Mouse (Mus musculus) heart, postnatal 10 days (tissue): ENCODE measurements at regions not wholly inside any gene's neighbourhood (a gene's known extent, or its start where the extent isn't known, plus 50 kb on each side); places are given as distances from the start of the nearest gene placed in this dataset.
"Not testable (repeated sequence)": the region's sequence is repeated elsewhere in the genome, so short reads cannot be mapped to it uniquely, and the experiment has no call there.

Source experiments
- DNase-seq, 2 experiments: peaks; one replicate each; pipeline ENCODE4 v3.0.0; 2021
- intact Hi-C: fragments of 180-260 bp; cut with DNase I; formaldehyde crosslinking; loops from one replicate; pipeline ENCODE4 v1.15.1; 2025

- no peak for DNase-seq
- intact Hi-C loops, result no loop called here
These were observed 213.9 kb downstream of the 3100002H09Rik start for GRCm38 (mm10) chr4:124396566-124397283.

GRCm38 (mm10) chr4:124395966-124396395 is 214.6 kb downstream of the 3100002H09Rik start:
- DNase-seq, result peak; percentile 37 to 52
- intact Hi-C loops, result no loop called here

DNA sequence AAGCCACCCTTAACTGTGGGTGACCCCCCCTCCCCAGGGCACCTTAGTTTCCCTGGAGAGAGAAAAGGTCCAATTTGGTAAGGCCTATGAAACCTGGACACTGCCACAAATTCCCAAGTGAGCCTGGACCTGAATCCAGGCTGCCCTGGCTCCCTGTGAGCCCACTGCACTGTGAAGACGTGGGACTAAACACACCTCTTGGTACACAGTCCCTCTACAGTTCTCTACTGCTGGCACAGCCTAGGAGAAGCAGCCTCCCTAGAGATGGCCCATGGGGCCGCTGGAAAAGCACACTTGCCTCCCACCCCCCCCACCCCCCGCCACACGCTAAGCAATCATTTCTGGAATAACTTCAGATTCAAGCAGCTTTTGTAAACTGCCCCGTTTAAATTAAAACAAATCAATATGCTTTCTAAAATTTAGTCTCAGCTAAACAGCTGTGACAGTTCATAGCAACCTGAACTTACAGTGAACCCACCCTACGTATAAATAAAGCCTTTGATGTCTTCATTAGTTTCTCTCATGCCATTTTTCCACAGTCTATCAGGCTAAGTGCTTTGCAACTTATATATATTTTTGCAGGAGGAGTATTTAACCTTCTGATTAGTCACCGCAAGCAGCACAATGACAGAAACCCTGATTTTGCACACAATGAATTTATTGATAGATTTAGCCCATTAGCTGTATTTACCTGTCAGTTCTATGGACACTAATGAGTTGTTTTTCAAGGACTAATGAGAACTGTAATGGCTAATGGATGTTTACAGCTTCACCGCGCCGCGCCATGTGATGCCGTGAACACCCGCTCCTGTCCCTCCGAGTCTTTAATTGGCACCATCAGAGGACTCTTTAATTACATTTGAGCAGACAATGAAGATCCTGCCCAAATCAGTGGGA is 215.3 kb downstream of the 3100002H09Rik start:
- intact Hi-C loops, result no loop called here
- no peak for DNase-seq

GRCm38 (mm10) chr4:124393595-124393994 is 217.0 kb downstream of the 3100002H09Rik start:
- no peak for DNase-seq
- intact Hi-C loops, result no loop called here

GRCm38 (mm10) chr4:124389067-124389466 is 221.5 kb downstream of the 3100002H09Rik start:
- no peak for DNase-seq
- intact Hi-C loops, result no loop called here

DNA sequence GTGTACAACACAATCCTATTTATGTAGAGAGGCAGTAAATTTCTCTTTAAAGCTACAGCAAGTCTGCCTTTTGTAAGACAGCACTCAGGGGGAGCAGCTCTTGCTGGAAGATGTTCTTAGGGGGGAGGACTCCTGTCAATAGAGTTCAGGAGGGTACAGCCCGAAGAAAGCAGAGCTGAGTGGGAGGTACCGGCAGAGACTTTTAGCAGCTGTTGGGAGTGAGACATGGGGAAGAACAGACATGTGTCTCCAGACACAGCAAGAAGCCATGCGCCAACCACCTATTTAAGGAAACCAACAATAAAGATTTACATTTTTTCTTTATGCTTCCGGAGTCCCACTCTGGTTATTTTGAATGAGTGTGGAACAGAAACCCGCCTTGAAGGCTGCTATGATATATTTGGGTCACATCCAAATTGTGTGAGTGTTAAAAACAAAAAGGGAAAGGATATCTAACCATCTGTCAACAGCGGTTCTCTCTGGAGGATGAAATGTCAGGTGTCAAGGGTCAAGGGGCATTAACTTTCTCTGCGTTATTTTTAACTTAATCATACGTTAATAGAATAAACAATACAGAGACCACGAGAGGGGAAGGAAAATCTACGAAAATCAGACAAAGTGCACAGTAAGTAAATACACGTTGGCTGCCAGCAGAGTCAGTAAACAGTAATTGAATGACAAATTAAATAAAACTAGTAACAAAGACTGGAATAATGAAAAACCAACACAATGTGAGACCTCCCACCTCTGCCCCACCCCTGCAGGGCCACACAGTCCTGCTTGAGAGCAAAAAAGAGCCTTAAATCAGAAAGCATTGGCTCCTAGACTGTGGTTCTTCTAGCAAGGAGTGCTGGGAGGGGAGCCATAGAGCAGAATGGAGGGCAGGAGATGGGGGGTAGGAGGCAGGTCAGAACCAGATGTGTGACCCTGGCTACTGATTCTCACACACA is 225.2 kb downstream of the 3100002H09Rik start:
- intact Hi-C loops, result no loop called here
- no peak for DNase-seq

DNA sequence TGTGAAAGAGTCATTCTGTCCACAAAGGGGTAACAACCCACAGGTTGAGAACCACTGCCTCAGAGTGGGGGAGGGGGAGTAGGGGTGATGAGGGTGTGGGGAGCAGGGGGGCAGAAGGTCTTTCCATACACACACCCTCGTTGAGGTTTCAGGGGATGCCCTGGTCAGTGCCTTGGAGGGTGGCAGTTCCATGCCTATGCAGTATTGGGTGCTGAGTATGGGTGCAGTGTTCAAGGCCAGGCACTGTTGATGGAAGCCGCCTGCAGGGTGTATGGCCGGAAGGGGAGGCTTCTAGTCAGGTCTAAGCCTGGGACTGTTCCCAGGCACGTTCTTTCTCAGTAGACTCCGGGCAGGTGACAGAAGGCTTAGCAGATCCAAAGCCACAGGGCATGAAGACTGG is 234.1 kb downstream of the 3100002H09Rik start:
- DNase-seq, result no peak
- intact Hi-C loops, result no loop called here

- intact Hi-C loops, result no loop called here
- DNase-seq, result no peak
These were observed 235.0 kb downstream of the 3100002H09Rik start for GRCm38 (mm10) chr4:124375581-124375980.

DNA sequence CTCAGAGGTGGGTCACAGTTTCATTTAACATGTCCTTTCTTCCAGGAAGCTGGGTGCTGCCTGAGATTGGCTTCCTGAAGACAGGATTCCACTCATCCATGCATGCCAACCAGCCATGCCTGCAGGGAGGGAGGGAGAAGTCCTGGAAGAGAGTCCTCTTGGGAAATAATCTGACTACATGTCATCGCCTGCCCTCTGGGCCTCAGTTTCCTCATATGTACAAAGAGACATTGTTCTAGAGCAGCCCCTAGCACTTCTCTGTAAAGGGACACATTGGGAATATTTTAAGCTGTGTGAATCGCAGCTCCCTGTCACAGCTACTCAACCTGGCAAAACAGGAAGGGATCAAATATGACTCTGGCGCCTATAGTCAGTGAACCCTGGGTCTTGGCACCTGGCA is 241.8 kb downstream of the 3100002H09Rik start:
- intact Hi-C loops, result no loop called here
- DNase-seq, result no peak

DNA sequence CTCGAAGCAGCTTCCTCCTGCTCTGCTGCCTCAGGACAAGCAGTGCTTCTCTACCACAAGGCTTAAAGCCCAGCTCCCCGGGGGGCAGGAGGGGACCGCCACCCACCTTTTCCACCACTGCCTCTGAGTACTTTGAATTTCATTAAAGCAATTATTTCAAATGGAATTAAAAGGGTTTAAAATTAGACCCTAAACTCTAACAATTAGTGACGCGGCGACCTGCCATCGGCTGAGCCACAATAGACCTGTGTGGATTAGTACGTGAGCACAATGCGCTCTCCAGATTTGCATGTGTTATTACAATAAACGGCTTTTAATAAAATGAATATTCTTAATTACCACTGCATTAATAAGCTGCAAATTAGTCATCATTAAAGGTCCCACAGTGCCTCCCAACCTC is 242.5 kb downstream of the 3100002H09Rik start:
- no peak for DNase-seq
- intact Hi-C loops, result no loop called here

- DNase-seq, result no peak
- intact Hi-C loops, result no loop called here
These were observed 250.1 kb downstream of the 3100002H09Rik start for GRCm38 (mm10) chr4:124360578-124360908.

DNA sequence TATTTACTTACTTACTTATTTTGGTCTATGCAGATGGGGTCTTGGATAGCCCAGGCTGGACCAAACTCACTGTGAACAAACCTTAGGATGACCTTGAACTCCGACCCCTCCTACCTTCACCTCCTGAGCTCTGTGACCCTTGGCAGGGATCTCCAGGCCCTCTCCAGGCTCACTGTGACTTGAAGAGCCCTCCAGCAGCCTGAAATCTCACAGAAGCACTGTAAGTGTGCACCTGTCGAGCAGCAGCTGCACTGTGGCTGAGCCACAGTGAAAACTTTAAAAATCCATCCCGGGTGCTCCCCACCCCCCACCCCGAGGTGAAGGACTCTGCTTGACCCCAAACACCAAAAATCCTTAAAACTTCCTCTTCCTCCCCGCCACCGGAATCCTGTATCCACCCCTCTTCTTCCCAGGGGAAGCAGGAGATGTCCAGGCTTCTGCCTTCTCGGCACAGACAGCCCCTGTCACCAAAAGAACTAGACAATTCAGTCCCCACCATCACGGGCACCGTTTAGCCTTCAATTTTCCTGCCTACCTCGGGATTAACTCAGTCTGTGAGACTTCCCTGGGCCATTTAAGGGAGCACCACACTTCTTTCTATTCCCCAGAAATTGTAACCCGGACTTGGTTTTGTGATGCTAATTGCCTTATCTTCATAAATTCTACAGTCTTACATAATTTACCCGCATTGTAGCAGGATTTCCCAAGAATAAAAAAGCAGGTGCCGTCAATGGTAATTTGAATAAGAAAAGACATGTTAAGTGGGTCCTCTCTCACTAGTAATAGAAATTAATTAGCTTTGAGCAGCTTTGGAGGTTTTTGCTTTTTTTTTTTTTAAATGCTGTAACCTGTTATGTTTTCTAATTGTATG is 250.7 kb downstream of the 3100002H09Rik start:
- intact Hi-C loops, result no loop called here
- DNase-seq, result no peak

DNA sequence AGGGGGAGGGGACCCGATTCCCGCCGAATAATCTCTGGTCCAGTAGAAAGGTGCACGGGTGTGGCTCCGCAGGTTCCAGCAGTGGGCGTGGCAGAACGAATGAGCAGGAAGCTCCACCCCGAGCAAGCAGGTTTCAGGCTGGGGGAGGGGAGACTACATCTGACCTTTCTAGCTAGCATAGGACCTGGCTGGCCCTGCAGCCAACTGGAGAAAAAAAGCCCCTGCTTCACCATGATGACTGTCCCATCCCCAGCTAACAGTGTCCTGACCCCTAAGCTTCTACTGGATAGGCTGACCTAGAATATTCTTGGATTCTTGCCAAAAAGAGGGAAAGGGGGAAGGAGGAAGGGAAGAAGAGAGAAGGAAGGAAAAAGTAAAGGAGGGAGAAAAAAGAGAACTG is 252.1 kb downstream of the 3100002H09Rik start:
- intact Hi-C loops, DNase-seq: not testable (repeated sequence)

DNA sequence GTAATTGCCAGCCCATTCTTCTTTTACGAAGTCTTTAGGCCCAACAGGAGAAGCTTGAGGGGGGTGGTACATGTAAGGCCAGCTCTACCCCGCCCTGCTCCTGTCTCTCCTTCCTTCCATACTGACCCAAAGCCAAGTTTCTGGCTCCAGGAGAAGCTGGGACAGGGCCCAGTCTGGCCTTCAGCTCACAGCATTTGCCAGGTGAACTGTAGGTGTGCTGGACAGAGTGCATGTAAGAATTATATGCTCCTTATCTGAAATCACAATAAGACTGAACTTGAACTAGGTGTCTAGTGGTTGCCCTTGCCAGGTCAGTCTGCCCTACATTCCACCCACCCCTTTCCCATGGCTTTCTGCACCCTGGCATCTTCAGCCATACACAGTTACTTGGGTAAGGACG is 260.2 kb downstream of the 3100002H09Rik start:
- no peak for DNase-seq
- intact Hi-C loops, result no loop called here

DNA sequence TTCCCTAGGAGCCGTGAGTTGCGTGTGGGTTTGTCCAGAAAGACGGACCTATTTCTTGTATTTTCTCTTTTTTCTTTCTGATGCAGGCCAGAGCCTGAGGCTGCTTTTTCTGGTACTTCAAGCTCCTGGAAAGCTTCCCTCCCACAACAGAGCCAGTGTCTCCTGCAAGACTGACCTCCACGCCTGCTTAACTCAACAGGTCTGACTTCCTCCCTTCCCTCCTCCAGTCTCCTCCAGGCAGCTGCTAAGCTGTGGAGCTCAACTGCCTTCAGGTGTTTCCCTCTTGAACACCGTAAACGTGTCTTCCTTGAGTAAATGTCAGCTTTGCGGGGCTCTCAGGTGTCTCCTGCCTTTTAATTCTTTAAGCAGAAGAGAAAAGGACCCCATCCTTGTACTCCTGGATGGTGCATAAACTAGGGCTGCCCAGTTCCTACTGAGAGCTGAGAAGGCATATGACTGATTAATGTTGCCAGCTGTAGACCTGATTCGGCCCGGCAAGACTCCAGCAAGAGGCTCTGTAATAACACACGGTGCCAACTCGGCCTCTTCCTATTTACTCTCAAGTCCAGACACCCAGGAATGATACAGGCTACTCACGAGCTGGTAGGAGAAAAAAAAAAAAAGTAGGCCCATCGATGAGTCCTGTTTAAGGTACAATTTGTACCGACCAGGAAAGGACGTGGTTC is 260.9 kb downstream of the 3100002H09Rik start:
- intact Hi-C loops, result no loop called here
- DNase-seq, result no peak

GRCm38 (mm10) chr4:124349055-124349454 is 261.5 kb downstream of the 3100002H09Rik start:
- intact Hi-C loops, result no loop called here
- DNase-seq, result no peak

GRCm38 (mm10) chr4:124340073-124340472 is 270.5 kb downstream of the 3100002H09Rik start:
- DNase-seq, result no peak
- intact Hi-C loops, result no loop called here

GRCm38 (mm10) chr4:124335726-124336125 is 274.9 kb downstream of the 3100002H09Rik start:
- no peak for DNase-seq
- intact Hi-C loops, result loop anchor here (5.0 kb wide), 1 partner anchor 358 kb away; no protein-coding TSS in a partner anchor

DNA sequence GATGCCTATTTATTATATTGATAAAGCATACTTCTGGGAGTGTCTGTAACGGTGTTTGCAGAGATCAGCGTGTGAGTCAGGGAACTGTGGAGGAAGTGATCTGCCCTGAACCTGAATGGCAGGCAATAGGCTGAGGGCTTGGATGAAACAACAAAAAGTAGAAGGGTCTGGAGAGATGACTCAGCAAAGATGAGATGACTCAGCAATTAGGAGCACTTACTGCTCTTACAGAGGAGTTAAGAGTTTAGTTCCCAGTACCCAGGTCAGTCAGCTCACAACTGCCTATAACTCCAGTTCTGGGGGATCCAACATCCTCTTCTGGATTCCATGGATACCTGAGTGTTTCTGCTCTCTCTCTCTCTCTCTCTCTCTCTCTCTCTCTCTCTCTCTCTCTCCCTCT is 277.6 kb downstream of the 3100002H09Rik start:
- no peak for DNase-seq
- intact Hi-C loops, result no loop called here
